Mouse (Mus musculus): Measurements from ENCODE around the gene Hist1h2bk. TPM values are rescaled to one million over a fixed set of nuclear protein-coding genes. Genes with fewer than 3 reads are reported as not detected.

The Hist1h2bk gene
- total RNA-seq, 2 experiments from 2014 or later = 21.5 to 26.9 TPM

DNA sequence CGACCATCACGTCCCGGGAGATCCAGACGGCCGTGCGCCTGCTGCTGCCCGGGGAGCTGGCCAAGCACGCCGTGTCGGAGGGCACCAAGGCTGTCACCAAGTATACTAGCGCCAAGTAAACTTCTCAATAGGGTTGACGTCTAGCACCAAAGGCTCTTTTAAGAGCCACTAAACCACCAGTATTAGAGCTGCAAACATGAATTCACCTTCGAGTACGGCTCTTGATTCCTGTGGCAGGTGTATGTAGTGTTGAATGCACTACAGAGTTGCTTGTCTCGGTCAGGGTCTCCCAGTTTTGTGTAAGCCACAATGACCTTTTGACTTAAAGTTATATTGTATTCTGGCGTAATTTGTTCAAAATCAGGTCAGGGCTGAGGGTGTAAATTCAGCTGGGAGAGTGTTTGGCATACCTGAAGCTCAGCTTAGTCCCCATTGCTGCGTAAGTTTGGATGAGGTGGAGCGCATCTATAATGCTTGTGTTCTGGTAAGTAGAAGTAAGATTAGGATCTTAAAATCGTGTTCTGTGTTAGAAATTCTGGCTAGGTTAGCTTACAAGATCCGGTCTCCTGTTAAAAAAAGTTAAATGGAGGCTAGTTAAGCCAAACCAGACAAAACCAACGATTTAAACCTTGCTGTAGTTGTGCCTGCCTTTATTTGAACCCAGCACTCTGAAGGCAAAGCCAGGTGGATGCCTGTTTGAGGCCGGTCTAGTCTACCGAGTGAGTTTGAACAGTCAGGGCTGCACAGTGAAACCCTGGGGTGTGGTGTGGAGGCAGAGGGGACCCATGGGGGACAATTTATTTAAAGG is 683 bp downstream of the Hist1h2bk start:
- DNase-seq (ENCODE audit: low spot score in 2 of 2) = no peak
- intact Hi-C loops (cut with DNase I) = no loop called here

DNA sequence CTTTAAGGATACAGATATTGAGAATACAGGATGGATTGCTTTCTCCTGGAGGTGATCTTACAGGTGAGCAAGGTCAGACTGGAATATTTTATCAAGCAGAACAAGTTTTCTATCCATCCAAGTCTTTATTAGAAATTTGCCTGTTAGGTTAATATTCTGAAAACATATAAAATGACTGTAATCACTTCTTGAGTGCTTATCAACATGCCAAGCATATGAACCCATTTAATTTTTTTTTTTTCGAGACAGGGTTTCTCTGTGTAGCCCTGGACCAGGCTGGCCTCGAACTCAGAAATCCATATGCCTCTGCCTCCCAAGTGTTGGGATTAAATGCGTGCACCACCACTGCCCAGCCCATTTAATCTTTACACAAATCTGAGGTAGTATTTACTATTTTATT is 1.3 kb downstream of the Hist1h2bk start:
- intact Hi-C loops (cut with DNase I) = no loop called here

DNA sequence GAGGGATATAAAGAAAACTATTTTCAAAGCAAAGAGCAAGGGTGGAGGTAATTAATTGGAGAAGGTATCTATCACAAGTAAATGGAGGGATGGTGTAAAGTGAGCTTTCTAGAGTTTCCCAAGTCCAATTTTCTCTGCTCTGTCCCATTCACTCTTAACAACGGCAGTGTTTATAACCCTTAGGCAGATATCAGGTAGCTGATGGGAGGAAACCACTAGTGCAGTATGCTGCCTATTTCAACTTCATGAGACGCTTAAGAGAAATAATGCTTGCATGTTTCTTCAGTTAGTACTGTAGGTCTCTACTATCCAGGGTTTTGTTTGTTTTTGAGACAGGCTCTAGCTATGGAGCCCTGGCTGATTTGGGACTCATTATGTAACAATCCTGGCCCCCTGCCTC is 1.7 kb downstream of the Hist1h2bk start:
- DNase-seq (ENCODE audit: low spot score in 2 of 2) = no peak
- intact Hi-C loops (cut with DNase I) = no loop called here

More for the DNA sequence above, 1.3 kb downstream of the Hist1h2bk start:
- DNase-seq (ENCODE audit: low spot score in 2 of 2) = no peak

DNA sequence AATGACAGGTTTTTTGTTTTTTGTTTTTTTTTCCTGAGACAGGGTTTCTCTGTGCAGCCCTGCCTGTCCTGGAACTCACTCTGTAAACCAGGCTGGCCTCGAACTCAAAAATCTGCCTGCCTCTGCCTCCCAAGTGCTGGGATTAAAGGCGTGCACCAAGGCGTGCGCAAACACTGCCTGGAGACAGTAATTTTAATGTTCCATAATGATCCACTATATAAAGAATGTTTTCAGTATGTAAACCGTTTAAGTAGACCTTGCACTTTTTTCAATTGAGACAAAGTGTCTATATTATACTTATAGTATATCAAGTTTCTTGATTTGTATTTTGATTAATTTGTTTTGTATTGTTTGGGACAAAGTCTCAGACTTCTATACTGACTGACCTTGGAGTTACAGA is 3.7 kb downstream of the Hist1h2bk start:
- no peak for DNase-seq (ENCODE audit: low spot score in 2 of 2)
- intact Hi-C loops (cut with DNase I) = no loop called here

DNA sequence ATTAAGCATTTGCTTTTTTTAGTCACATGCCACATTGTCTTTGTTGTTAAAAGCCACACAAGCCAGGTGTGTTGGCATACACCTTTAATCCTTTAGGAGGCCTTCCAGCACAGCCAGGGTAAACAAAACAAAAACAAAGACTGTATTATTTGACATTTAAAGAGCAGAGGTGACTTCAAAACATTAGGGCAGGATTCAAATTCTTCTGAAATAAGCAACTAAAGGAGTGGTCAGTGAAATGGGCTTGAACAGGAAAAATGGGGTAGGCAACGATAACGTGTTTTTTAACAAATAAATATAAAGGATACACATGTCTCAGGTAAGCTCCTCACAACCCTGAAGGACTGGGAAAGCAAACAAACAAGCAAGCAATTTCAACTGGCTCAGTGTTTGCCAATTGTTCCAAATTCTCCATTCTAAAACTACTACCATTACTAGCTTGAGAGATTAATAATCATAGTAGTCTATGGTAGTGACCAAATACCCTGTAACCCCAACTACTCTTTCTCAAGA is 4.3 kb downstream of the Hist1h2bk start:
- no peak for DNase-seq (ENCODE audit: low spot score in 2 of 2)
- intact Hi-C loops (cut with DNase I) = loop anchor here (5.0 to 10.0 kb wide), 4 partner anchors 1365 to 1705 kb away; partner anchors contain the start of genes Hist1h2ac, Hist1h2af, Hist1h2bb and Hist1h2bc

DNA sequence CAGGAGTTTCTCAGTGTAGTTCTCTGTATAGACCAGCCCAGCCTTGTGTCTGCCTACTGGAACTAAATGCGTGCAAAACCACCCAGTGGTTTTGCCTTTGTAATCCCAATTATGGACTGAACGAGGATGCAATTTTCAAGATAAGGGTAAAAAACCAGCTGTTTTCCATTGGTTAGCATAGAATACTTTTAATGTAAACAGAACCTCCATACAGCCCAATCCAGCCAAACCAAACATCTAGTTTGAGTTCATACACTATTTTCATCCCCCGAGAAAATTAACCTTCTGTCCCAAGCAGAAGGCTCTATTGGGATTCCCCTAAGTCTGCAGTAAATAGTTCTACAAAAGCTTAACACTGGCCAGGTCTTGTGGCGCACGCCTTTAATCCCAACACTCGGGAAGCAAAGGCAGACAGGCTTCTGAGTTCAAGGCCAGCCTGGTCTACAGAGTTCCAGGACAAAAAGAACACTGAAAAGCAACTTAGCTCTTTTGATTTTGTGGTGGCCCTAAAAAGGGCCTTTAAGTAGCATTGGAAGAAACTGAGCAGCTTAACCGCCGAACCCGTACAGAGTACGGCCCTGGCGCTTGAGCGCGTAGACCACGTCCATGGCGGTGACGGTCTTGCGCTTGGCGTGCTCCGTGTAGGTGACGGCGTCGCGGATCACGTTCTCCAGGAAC is 4.9 kb downstream of the Hist1h2bk start:
- peak in 1 of 2 experiments; percentile 38 for DNase-seq (ENCODE audit: low spot score in 2 of 2)
- intact Hi-C loops (cut with DNase I) = loop anchor here (5.0 to 10.0 kb wide), 4 partner anchors 1364 to 1704 kb away; partner anchors contain the start of genes Hist1h2ac, Hist1h2af, Hist1h2bb and Hist1h2bc

DNA sequence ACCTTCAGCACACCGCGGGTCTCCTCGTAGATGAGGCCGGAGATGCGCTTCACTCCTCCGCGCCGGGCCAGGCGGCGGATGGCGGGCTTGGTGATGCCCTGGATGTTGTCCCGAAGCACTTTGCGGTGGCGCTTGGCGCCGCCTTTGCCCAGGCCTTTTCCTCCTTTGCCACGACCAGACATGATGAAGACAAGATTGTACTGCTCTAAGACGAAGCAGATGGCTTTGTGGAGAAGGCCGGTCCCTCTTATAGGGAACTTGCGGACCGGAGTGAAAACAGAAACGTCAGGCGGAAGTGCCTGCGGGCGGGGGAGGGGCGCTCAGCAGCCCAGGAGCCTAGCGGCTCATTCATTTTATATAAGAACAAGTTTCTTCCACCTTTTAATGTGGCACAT is 5.5 kb downstream of the Hist1h2bk start, which contains the start of gene Hist1h4i:
Gene Hist1h4i (minus strand): TSS at position 221 of the 395 bp plus-strand sequence.
- peak; percentile 96 to 98 for DNase-seq (ENCODE audit: low spot score in 2 of 2)
- intact Hi-C loops (cut with DNase I) = loop anchor here (5.0 to 10.0 kb wide), 4 partner anchors 1364 to 1704 kb away; partner anchors contain the start of genes Hist1h2ac, Hist1h2af, Hist1h2bb and Hist1h2bc

DNA sequence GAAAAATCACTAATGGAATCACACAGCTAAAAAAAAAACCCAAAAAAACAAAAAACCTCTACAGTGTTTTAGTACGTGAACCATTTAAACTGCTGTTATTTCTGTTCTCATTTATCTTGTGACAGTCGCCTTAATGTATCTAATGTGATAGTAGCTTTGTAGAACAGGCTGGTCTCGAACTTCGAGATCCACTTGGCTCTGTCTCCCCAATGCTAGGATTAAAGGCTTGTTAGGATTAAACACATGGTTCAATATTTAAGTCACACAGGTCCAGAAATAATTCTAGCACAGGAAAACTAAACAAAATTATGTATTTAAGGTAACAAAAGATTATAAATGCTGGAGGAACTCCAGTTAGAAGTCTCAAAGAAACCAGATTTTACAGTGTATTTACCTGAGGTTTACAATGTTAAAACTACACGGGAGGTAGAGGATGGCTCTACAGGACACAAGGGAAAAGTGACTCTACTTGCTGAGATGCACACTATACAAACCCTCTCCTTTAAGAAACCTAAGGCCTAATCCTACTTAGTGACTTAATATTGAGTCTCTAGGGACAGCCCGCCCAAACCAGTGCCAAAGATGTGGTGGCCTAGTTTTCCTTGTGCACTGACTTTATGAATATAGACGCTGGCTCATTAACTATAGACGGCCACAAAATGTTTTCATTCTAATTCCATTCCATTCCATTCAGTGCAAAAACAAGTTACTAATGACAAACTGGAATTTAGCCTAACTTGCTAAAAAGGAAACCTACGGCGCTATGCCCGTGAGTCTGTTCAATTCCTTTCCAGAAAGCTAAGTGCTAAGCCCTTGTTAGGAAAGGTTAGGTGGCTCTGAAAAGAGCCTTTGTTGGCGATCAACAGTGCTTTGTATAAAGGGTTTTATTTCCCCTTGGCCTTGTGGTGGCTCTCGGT is 6.2 kb downstream of the Hist1h2bk start:
- intact Hi-C loops (cut with DNase I) = loop anchor here (5.0 to 10.0 kb wide), 4 partner anchors 1363 to 1703 kb away; partner anchors contain the start of genes Hist1h2ac, Hist1h2af, Hist1h2bb and Hist1h2bc
- DNase-seq (ENCODE audit: low spot score in 2 of 2) = no peak

DNA sequence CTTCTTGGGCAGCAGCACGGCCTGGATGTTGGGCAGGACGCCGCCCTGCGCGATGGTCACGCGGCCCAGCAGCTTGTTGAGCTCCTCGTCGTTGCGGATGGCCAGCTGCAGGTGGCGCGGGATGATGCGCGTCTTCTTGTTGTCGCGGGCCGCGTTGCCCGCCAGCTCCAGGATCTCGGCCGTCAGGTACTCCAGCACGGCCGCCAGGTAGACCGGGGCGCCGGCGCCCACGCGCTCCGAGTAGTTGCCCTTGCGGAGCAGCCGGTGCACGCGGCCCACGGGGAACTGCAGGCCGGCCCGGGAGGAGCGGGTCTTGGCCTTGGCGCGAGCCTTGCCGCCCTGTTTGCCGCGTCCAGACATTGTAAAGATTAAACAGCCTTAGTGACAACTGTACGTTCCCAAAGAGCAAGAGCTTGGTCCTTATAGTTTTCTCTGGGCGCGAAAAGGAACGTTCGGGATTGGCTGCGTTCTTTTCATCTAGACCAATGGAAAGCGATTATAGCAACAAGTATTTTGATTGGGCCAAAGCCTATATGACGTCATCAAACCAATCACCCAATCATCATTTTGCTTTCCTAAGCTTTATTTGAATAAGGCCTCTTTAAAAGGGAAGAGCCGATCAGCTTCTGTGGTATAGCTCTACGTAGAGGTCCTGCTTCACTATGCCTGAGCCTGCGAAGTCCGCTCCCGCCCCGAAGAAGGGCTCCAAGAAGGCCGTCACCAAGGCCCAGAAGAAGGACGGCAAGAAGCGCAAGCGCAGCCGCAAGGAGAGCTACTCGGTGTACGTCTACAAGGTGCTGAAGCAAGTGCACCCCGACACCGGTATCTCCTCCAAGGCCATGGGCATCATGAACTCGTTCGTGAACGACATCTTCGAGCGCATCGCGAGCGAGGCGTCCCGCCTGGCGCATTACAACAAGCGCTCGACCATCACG is 7.2 kb downstream of the Hist1h2bk start, which contains the start of the genes Hist1h2ag and Hist1h2bj:
Gene Hist1h2ag (minus strand): TSS at position 377 of the 935 bp plus-strand sequence.
Gene Hist1h2bj (plus strand): TSS at position 647 of the 935 bp plus-strand sequence.
- intact Hi-C loops (cut with DNase I) = loop anchor here (5.0 to 10.0 kb wide), 4 partner anchors 1362 to 1702 kb away; partner anchors contain the start of genes Hist1h2ac, Hist1h2af, Hist1h2bb and Hist1h2bc
- peak; percentile 93 to 98 for DNase-seq (ENCODE audit: low spot score in 2 of 2)

DNA sequence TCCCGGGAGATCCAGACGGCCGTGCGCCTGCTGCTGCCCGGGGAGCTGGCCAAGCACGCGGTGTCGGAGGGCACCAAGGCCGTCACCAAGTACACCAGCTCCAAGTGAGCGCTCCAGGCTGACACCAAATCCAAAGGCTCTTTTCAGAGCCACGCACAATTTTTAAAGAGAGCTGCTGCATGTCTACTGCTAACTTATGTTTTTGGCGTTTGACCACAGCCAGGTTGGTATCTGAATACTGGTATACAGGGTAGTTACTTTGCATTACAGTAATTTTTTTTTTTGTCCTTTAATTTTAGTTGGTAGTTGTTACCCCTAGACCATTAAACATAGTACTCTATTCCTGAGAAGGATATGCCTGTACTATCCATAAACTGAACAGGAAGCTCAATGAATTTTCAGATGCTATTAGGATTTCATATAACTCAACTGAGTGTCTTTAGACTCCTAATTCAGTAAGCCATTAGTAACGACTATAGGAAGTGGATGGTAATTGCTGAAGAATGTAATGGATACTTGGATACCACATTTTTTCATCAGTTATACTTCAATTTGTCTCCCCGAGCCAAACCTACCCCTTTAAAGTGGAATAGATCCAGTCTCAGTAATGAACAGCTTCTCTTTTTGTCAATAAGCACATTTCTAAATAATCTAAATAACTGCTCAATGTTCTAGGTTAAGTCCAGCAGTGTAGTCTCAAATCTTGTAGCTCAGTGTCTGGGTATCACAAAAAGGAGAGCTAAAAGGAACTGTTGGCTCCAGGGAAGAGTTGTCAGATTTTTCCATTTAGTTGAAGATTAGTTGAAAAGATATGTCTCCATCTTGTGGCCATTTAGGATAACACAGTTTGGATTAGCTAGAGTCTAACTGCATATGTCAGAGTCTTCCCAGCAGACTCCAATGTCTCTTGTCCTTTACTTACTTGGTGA is 8.1 kb downstream of the Hist1h2bk start:
- intact Hi-C loops (cut with DNase I) = loop anchor here (5.0 to 10.0 kb wide), 4 partner anchors 1361 to 1701 kb away; partner anchors contain the start of genes Hist1h2ac, Hist1h2af, Hist1h2bb and Hist1h2bc
- DNase-seq (ENCODE audit: low spot score in 2 of 2) = peak; percentile 45 to 77

DNA sequence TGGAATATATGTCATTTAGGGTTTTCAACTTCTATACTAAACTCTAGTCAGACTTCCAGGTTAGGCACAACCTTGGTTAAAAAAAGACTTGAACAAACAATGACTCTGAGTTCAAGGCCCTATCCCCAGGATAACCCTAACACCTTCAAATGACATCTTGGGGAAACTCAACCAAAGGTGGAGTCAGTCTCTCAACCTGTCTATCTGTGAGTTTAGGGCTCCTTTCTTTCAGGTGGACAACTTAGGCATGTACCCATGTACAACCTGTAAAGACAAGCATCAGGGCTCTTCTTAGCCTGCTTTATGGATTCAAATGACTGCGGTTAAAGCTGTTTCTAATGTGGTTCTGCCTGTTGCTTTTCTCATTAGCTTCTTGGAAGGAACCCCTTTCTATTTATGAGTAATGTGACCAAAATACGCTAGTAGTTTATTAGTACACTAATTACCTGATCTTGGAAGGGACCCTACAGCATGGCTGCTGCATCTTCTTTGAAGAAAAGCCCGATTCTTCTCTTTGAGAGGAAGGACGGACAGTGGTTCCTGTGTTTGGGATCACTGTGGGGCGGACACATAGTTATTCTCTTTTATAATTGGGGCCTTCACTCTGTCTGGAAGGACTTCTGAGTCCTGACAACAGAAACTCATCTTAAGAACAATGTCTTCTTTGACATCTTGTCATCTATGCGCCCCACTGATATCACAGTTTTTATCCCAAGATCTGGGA is 8.9 kb downstream of the Hist1h2bk start:
- intact Hi-C loops (cut with DNase I) = loop anchor here (5.0 to 10.0 kb wide), 4 partner anchors 1360 to 1700 kb away; partner anchors contain the start of genes Hist1h2ac, Hist1h2af, Hist1h2bb and Hist1h2bc
- no peak for DNase-seq (ENCODE audit: low spot score in 2 of 2)

DNA sequence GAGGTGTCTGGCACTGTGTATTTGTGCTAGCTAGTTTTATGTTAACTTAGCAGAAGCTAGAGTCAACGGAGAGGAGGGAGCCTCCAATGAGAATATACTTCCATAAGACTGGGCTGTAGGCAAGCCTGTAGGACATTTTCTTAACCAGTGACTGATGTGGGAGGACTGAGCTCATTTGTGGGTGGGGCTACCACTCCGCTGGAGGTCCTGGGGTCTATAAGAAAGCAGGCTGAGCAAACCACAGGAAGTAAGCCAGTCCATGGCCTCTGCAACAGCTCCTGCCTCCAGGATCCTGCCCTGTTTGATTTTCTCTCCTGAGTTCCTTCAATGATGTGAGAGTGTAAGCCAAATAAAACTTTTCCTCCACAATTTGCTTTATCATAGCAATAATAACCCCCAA is 9.6 kb downstream of the Hist1h2bk start:
- no peak for DNase-seq (ENCODE audit: low spot score in 2 of 2)
- intact Hi-C loops (cut with DNase I) = loop anchor here (10.0 kb wide), 3 partner anchors 1359 to 1699 kb away; partner anchors contain the start of genes Hist1h2ac, Hist1h2bb, Hist1h2bc and Hist1h3c

DNA sequence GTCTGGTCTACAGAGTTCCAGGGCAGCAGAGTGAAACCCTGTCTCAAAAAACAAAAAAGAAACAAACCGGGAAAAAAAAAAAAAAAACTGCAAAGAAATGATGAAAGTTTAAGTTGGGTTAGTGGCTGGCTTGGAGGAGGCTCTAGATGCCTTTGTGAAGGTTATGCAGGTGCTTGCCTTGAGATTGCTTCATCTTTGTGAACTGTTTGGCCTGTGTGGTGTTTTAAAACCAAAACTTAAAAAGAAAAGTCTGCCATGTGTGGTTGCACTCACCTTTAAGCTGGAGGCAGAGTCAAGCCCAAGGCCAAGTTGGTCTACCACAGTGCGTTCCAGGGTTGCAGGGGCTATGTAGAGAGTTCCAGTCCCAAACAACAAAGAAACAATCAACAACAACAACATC is 13.4 kb downstream of the Hist1h2bk start:
- no peak for DNase-seq (ENCODE audit: low spot score in 2 of 2)
- intact Hi-C loops (cut with DNase I) = loop anchor here (10.0 kb wide), 3 partner anchors 1356 to 1696 kb away; partner anchors contain the start of genes Hist1h2ac, Hist1h2bb, Hist1h2bc and Hist1h3c

DNA sequence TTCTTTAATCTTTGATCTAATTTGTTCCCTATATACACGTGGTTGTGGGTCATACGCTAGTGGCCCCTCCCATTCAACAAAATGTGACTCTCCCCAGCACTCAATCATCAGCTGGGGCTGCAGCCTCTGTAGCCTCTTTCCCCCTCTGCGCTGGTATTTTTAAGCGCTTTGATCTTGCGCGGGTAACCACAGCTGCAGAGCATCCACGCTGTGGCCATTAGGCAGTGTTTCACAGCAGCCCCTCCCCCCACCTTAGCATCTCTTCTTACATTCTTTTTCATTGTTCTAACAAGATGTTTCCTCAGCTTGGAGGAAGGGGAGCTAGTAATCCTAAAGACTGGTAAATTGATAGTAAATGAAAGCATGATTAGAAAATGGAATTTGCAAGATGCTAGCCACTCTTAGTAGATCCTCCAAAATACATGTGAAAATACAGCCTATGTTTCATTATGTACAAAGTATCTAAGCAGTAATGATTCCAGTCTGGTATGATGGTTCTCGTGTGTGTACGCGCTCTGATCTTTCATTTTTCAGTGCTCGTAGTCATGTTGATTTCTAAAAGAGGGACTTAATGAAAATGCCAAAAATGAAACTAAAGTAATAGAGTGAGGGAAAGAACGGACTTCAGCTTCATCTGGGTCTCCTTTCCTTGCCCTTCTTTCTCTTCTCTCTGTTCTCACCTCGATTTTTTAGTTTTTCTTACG is 14.2 kb downstream of the Hist1h2bk start:
- intact Hi-C loops (cut with DNase I) = loop anchor here (10.0 kb wide), 3 partner anchors 1355 to 1695 kb away; partner anchors contain the start of genes Hist1h2ac, Hist1h2bb, Hist1h2bc and Hist1h3c
- DNase-seq (ENCODE audit: low spot score in 2 of 2) = peak; percentile 26 to 38
